Mouse (Mus musculus) urinary bladder, adult 18-20 months (tissue): Measurements from ENCODE around the gene Exoc3l2.

ENCODE experiments used
- DNase-seq, 2 experiments: peaks; one replicate each; pipeline ENCODE4 v3.0.0; 2022; ENCODE audit warnings: low spot score in 2 of 2, mixed read lengths in 2 of 2

Gene Exoc3l2

GRCm38 (mm10) chr7:19456628-19457027, 6.5 kb upstream of the Exoc3l2 start:
- no peak for DNase-seq

GRCm38 (mm10) chr7:19457414-19458071, 5.6 kb upstream of the Exoc3l2 start:
- DNase-seq = peak in 1 of 2 experiments; percentile 49

GRCm38 (mm10) chr7:19458072-19458486, 5.1 kb upstream of the Exoc3l2 start:
- peak in 1 of 2 experiments; percentile 36 for DNase-seq

- DNase-seq = peak; percentile 67 to 82
Observed at GRCm38 (mm10) chr7:19458591-19459111, 4.5 kb upstream of the Exoc3l2 start, which contains the start of gene Mark4. Gene Mark4 (minus strand): TSS chr7:19458821.

- DNase-seq = no peak
Observed at GRCm38 (mm10) chr7:19459144-19459870, 3.8 kb upstream of the Exoc3l2 start.

- DNase-seq = no peak
Observed at GRCm38 (mm10) chr7:19460500-19460899, 2.6 kb upstream of the Exoc3l2 start.

GRCm38 (mm10) chr7:19461488-19461887, 1.6 kb upstream of the Exoc3l2 start:
- DNase-seq = no peak

- DNase-seq = no peak
Observed at GRCm38 (mm10) chr7:19462443-19462842, 688 bp upstream of the Exoc3l2 start.

- DNase-seq = no peak
Observed at GRCm38 (mm10) chr7:19464367-19465307, 1.5 kb downstream of the Exoc3l2 start.

- no peak for DNase-seq
Observed at GRCm38 (mm10) chr7:19466602-19467145, 3.5 kb downstream of the Exoc3l2 start.

GRCm38 (mm10) chr7:19467638-19468037, 4.5 kb downstream of the Exoc3l2 start:
- DNase-seq = no peak

- DNase-seq = no peak
Observed at GRCm38 (mm10) chr7:19468279-19468678, 5.1 kb downstream of the Exoc3l2 start.

- DNase-seq = no peak
Observed at GRCm38 (mm10) chr7:19469404-19469803, 6.3 kb downstream of the Exoc3l2 start.

- DNase-seq = no peak
Observed at GRCm38 (mm10) chr7:19470308-19470707, 7.2 kb downstream of the Exoc3l2 start.

GRCm38 (mm10) chr7:19472403-19472802, 9.3 kb downstream of the Exoc3l2 start:
- no peak for DNase-seq

GRCm38 (mm10) chr7:19473875-19474443, 10.8 kb downstream of the Exoc3l2 start:
- peak; percentile 56 to 67 for DNase-seq

- DNase-seq = no peak
Observed at GRCm38 (mm10) chr7:19477084-19477483, 14.0 kb downstream of the Exoc3l2 start.

GRCm38 (mm10) chr7:19477624-19478384, 14.7 kb downstream of the Exoc3l2 start:
- DNase-seq = peak in 1 of 2 experiments; percentile 29

GRCm38 (mm10) chr7:19483281-19483680, 20.1 kb downstream of the Exoc3l2 start:
- no peak for DNase-seq

- no peak for DNase-seq
Observed at GRCm38 (mm10) chr7:19485488-19485887, 22.4 kb downstream of the Exoc3l2 start.
